Mouse (Mus musculus) kidney, adult 2 months (tissue): Measurements from ENCODE around the gene Paox. TPM values are rescaled to one million over a fixed set of nuclear protein-coding genes. Genes with fewer than 3 reads are reported as not detected.

Experiments used
- DNase-seq: peaks from one replicate; pipeline ENCODE4 v3.0.0; 2021
- H3K27ac ChIP-seq: fragments of 200-500 bp; 2 replicates; pipeline ENCODE4 v1.5.1; 2012; ENCODE audit warnings: low read depth, low read length, control low read depth, inconsistent platforms; ENCODE audit not compliant: insufficient read depth
- H3K27me3 ChIP-seq: fragments of 200-500 bp; replicated peaks from 2 replicates; pipeline ENCODE4 v1.6.1; 2012; ENCODE audit warnings: mild to moderate bottlenecking, moderate library complexity, low read length, inconsistent platforms; ENCODE audit not compliant: control insufficient read depth, insufficient read depth
- H3K36me3 ChIP-seq: fragments of 200-500 bp; 2 replicates; pipeline ENCODE4 v1.6.1; 2012; ENCODE audit warnings: mild to moderate bottlenecking, moderate library complexity, low read length, inconsistent platforms; ENCODE audit not compliant: control insufficient read depth, insufficient read depth
- H3K4me1 ChIP-seq: fragments of 200-500 bp; 2 replicates; pipeline ENCODE4 v1.6.1; 2011; ENCODE audit warnings: low read length; ENCODE audit not compliant: control insufficient read depth, insufficient read depth
- H3K4me3 ChIP-seq: fragments of 200-500 bp; 2 replicates; pipeline ENCODE4 v1.5.1; 2011; ENCODE audit warnings: mild to moderate bottlenecking, low read depth, low read length, control low read depth; ENCODE audit not compliant: insufficient read depth
- CTCF ChIP-seq: fragments of 200-500 bp; conservative IDR thresholded peaks from 2 replicates; pipeline ENCODE4 v1.5.1; 2011; ENCODE audit warnings: low read depth, mild to moderate bottlenecking, control low read depth, low read length, moderate library complexity, mixed read lengths; ENCODE audit not compliant: insufficient read depth, insufficient read length
- POLR2A ChIP-seq: fragments of 200-500 bp; IDR thresholded peaks from one replicate; pipeline ENCODE4 v1.6.1; 2011; ENCODE audit warnings: low read depth, low read length, control low read depth
- WGBS: fragments of 180-500 bp; shearing (Covaris S2); methylation state at CpG from one replicate; pipeline ENCODE4 v1.1.7; 2018; 5-methylcytosine and 5-hydroxymethylcytosine counted together
- polyA plus RNA-seq: library from polyadenylated mRNA; depleted of rRNA; stranded (reverse); fragments of >200 nt; gene quantifications from 2 replicates; pipeline ENCODE4 v1.2.3, GENCODE M21; 2012; rRNA removed

Paox gene
- 10.4 and 12.0 TPM in 2 replicates for polyA plus RNA-seq

DNA sequence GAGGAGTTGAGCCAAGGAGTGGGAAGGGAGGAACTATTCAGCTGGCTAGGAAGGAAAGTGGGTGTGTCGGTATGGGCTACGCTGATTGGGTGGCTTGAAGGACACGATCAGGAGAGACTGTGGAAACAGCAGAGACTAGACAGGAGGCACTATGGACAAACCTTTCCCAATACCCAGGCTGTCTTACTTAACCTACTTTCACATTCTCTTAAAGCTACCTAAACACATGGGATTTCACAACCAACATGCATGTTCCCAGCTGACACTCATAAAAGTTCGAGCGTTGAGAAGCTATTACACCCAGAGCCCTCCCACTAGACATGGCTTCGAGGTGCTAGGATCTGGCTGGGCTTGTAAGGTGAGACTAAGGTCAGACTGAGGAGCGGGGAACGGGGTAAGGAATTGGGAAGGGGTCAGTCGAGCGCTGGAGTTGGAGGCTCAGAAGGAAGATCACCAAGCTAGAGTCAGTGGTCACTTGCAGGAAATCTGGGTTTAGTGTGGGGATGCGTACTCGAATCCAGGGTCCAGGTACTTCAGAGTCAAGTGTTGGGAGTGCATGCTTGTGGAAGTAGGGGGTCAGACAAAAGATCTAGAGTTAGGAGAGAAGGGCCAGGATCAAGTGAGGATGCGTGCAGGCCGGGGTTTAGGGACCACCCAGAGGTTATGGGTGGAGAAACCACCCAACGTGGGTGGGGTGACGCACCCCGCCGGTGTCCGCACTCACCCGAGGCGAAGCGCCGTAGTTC, at the start of gene Paox:
TSS of gene Paox (plus strand) at position 217 of the 746 bp plus-strand sequence.
- H3K27ac ChIP-seq, result peak within 1 kb of the TSS; percentile 91
- under 1% methylated on average over 23 of the region's 23 CpGs for WGBS
- DNase-seq, result peak; percentile 90
- no peaks in the 10 kb centered on the region; the same call in 1 of the 2 replicates for H3K36me3 ChIP-seq
- H3K4me1 ChIP-seq, result no peaks in the 10 kb centered on the region
- TF ChIP-seq POLR2A (peak; percentile 12), CTCF (no peak)
- H3K27me3 ChIP-seq, result no peaks in the 10 kb centered on the region
- peak within 1 kb of the TSS; percentile 84 for H3K4me3 ChIP-seq

DNA sequence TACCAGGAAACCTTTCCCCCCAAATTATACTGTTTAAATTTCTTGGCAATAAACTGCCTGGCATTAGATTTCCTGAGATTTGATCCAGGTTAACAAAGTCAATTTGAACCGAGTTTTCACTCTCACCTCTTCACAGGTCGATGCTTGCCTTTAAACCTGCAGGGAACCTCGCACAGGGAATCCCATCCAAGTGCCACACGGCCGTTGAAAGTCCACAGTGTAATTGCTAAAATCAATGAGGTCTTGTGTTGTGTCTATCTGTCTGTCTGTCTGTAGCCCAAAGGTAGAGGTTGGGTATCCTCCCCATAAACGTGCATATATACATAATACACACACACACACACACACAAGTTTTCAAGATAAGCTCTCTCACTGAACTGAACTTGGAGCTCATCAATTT, 48.2 kb upstream of the Paox start:
- no peak for DNase-seq
- H3K36me3 ChIP-seq, result no peaks in the 10 kb centered on the region
- no peaks in the 10 kb centered on the region for H3K27me3 ChIP-seq
- H3K4me1 ChIP-seq, result no peaks in the 10 kb centered on the region
- TF ChIP-seq CTCF (no peak), POLR2A (no peak)
- H3K27ac ChIP-seq, result no peak overlapping the region
- 50% methylated on average over 6 of the region's 6 CpGs for WGBS
- no peak overlapping the region for H3K4me3 ChIP-seq

DNA sequence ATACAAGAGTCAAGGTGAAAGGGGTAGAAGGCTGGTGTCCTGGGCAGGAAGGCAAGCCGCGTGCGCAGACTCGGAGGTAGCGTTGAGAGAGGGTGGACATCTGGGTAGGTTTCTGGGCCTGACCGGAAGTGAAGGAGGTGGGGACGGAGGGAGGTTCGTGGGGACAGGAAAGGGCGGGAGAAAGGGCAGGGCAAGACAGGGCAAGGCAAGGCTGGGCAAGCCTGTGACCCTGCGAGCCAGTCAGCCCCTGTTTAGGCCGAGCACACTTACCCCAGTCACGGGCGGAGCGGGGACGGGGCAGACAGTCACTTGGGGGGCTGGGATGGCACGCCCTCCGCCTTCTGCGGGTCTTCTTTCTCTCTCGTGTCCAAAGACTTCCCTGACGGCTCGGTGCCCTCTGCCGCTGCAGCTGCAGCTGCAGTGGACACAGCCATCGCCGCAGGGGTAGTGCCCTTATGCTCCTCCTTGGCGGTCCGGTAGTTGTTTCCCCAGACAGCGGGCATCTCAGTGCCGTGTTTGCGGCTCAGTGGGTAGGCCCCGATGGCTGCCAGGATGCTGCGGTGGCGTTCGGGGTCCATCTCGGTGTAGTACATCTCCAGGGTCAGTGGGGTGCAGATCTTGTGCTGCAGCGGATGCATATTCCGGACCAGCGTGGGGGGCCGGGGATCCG, 45.4 kb upstream of the Paox start:
- no peak for TF ChIP-seq CTCF
- TF ChIP-seq POLR2A, result no peak
- Histone ChIP-seq H3K36me3 (no peaks in the 10 kb centered on the region), H3K27ac (no peak overlapping the region), H3K27me3 (no peaks in the 10 kb centered on the region), H3K4me1 (no peaks in the 10 kb centered on the region), H3K4me3 (peak overlapping the region; percentile 34)
- WGBS, result 47% methylated on average over 39 of the region's 39 CpGs
- DNase-seq, result no peak

DNA sequence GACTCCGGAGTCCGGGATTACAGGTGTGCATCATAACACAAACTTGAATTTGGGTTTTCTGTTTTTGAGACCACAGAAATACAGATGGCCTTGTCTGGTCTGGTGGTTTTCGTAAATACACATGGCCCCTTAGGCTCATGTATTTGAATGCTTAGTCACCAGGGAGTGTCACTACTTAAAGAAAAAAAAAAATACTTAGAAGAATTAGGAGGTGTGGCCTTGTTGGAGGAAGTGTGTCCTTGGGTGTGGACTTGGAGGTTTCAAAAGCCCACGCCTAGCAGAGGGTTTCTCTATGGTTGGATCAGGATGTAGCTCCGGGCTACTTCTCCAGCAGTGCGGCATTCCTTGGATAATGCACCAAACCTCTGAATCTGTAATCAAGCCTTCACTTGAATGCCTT, 37.9 kb upstream of the Paox start:
- Histone ChIP-seq H3K27me3 (no peaks in the 10 kb centered on the region), H3K36me3 (no peaks in the 10 kb centered on the region), H3K4me1 (no peaks in the 10 kb centered on the region), H3K4me3 (no peak overlapping the region), H3K27ac (no peak overlapping the region)
- 68% methylated on average over 6 of the region's 6 CpGs for WGBS
- DNase-seq, result no peak
- TF ChIP-seq CTCF (no peak), POLR2A (no peak)

DNA sequence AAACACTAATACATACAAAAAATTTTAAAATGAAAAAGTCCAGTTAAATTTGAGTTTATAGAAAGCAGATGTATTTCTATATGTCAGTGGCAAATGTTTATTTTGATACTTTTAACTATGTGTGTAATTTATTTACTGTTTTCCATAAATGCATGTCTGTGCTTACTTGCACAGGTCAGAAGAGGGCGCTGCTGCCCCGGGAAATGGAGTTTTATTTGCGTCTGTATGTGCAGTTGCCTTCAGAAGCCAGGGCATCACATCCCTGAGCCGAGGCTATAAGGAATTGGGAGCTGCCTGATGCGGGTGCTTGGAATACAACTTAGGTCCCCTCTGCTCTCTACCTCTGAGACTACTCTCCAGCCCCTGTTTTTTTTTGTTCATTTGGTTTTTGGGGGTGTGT, 36.9 kb upstream of the Paox start:
- Histone ChIP-seq H3K4me3 (no peak overlapping the region), H3K4me1 (no peaks in the 10 kb centered on the region), H3K27ac (no peak overlapping the region), H3K36me3 (no peaks in the 10 kb centered on the region), H3K27me3 (no peaks in the 10 kb centered on the region)
- peak; percentile 73 for DNase-seq
- WGBS, result 7% methylated on average over 5 of the region's 5 CpGs
- peak; percentile 94 for TF ChIP-seq CTCF
- TF ChIP-seq POLR2A, result no peak

DNA sequence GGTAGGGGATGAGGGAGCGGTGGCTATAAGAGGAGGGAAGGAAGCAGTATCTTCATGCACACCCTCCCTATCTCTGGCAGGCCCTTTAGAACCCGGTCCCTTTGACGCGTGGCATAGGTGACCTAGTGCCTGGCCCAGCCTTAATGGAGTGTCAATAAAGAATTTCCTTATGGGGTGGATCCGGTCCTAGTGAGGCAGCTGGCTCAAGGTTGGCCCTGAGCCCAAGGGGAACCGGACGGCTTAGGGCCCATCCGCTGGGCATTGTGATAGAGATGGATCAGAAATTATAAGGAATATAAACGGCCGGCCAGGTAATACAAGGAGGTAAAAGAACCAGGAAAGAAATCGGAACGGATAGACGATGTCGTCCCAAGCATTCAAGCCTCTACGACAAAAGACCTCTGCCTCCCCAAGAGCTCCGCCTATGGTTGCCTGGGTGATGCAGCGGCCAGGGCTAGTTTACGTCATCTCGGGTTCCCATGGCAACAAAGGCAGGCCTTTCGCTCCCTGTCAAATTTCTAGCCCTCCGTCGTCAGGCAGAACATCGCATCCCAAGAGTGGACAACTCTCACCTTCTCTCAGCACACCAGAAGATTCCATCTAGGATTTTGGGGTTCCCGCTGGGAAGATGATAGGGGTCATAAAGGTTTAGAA, 35.0 kb upstream of the Paox start:
- peak; percentile 75 for DNase-seq
- no peak overlapping the region for H3K4me3 ChIP-seq
- 6% methylated on average over 24 of the region's 24 CpGs for WGBS
- H3K27ac ChIP-seq, result no peak overlapping the region
- TF ChIP-seq POLR2A, result no peak
- TF ChIP-seq CTCF, result no peak
- no peaks in the 10 kb centered on the region for H3K36me3 ChIP-seq
- no peaks in the 10 kb centered on the region for H3K4me1 ChIP-seq
- no peaks in the 10 kb centered on the region for H3K27me3 ChIP-seq
